Mouse (Mus musculus) liver, embryonic 15.5 days (tissue): ENCODE results near the gene Nubp2. TPM values are rescaled to one million over a fixed set of nuclear protein-coding genes. Genes with fewer than 3 reads are reported as not detected.
A peak's percentile ranks its signal among the peaks of the same experiment; 100 is the strongest.

Source experiments
- ATAC-seq: fragments of 200-750 bp; cut with Nextera tagmentation; 2 replicates; pipeline ENCODE4 v1.8.0; 2017; ENCODE audit warnings: moderate number of reproducible peaks, mild to moderate bottlenecking, moderate library complexity; ENCODE audit not compliant: insufficient read depth
- H3K27ac ChIP-seq: fragments of 300-500 bp; sonication (generic); replicated peaks from 2 replicates; pipeline ENCODE4 v1.5.1; 2015; ENCODE audit warnings: mild to moderate bottlenecking, inconsistent platforms
- H3K27me3 ChIP-seq: fragments of 300-500 bp; sonication (generic); 2 replicates; pipeline ENCODE4 v1.6.1; 2015; ENCODE audit warnings: mild to moderate bottlenecking, inconsistent platforms
- H3K36me3 ChIP-seq: fragments of 300-500 bp; sonication (generic); replicated peaks from 2 replicates; pipeline ENCODE4 v1.6.1; 2015; ENCODE audit warnings: moderate library complexity, mild to moderate bottlenecking, inconsistent platforms
- H3K4me1 ChIP-seq: fragments of 300-500 bp; sonication (generic); replicated peaks from 2 replicates; pipeline ENCODE4 v1.6.1; 2015; ENCODE audit warnings: inconsistent platforms
- H3K4me2 ChIP-seq: fragments of 300-500 bp; sonication (generic); 2 replicates; pipeline ENCODE4 v1.6.1; 2015; ENCODE audit warnings: moderate library complexity, mild to moderate bottlenecking, inconsistent platforms
- H3K4me3 ChIP-seq: fragments of 300-500 bp; sonication (generic); replicated peaks from 2 replicates; pipeline ENCODE4 v1.5.1; 2015; ENCODE audit warnings: mild to moderate bottlenecking, inconsistent platforms
- H3K9ac ChIP-seq: fragments of 300-500 bp; sonication (generic); 2 replicates; pipeline ENCODE4 v1.6.1; 2015; ENCODE audit warnings: moderate library complexity, mild to moderate bottlenecking, inconsistent platforms
- H3K9me3 ChIP-seq: fragments of 300-500 bp; sonication (generic); replicated peaks from 2 replicates; pipeline ENCODE4 v1.6.1; 2016; ENCODE audit warnings: inconsistent platforms
- WGBS: fragments of 180-500 bp; shearing (Covaris S2); methylation state at CpG from one replicate; pipeline ENCODE4 v1.1.7; 2015; ENCODE audit warnings: mixed read lengths; ENCODE audit not compliant: insufficient replicate concordance; 5-methylcytosine and 5-hydroxymethylcytosine counted together
- polyA plus RNA-seq: library from polyadenylated mRNA; unstranded; fragments of >200 nt; fragmentation: Nextera tagmentation; extraction: Ambion mirVana; gene quantifications from 2 replicates; pipeline ENCODE4 v1.2.1, GENCODE M21; 2015

The Nubp2 gene
- polyA plus RNA-seq, 1 experiment from 2014 or later: 68.1 TPM

DNA sequence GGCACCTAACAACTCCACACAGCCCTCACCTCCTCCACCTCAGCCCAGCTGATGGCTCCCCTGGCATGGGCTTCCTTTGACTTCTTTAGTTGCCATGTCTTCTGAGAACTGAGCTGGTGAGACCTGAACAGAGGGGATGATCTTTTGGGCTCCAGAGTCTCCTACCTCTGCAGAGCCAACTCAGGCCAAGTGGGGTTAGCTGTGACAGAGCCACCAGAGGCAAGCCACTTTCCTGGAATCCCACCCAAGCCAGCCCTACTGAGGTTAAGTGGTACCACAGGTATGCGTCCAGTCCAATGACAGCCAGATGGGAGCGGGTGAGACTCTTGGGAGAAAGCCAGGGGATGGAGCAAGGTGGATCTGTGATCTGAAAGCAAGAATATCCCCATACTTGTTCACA, 7.1 kb upstream of the Nubp2 start:
- Histone ChIP-seq H3K27ac (no peak overlapping the region), H3K9me3 (no peaks in the 10 kb centered on the region), H3K36me3 (peaks cover 75% of the 10 kb centered on the region), H3K4me2 (peak overlapping the region; percentile 87), H3K27me3 (no peaks in the 10 kb centered on the region), H3K4me3 (no peak overlapping the region; the same call in 1 of the 2 replicates), H3K4me1 (peaks cover 74% of the 10 kb centered on the region), H3K9ac (peak overlapping the region; percentile 92; the same call in 1 of the 2 replicates)
- no peak for ATAC-seq
- 91% methylated on average over 2 of the region's 2 CpGs for WGBS

DNA sequence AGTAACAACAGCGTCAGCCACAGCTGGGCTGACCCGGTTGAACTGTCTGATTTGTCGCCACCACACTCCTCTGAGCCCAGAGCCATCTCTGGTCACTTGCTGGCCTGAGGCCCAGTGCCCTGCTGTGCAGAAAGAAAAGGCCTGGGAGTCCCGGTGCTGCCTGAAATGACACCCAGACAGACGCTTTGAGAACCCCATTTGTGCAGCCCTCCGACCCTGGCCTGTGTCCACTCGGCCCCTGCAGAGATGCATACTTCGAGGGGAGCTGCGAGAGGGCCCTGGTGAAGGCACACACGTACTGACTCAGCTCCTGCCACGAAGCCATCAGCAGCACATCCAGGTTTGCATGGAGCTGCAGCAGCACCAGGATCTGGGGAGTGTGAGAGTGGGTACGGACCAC, 6.6 kb upstream of the Nubp2 start:
- ATAC-seq: no peak
- Histone ChIP-seq H3K4me1 (peaks cover 74% of the 10 kb centered on the region), H3K9ac (no peak overlapping the region), H3K27me3 (no peaks in the 10 kb centered on the region), H3K36me3 (peaks cover 74% of the 10 kb centered on the region), H3K27ac (no peak overlapping the region), H3K4me2 (no peak overlapping the region), H3K9me3 (no peaks in the 10 kb centered on the region), H3K4me3 (no peak overlapping the region)
- 87% methylated on average over 12 of the region's 12 CpGs for WGBS

DNA sequence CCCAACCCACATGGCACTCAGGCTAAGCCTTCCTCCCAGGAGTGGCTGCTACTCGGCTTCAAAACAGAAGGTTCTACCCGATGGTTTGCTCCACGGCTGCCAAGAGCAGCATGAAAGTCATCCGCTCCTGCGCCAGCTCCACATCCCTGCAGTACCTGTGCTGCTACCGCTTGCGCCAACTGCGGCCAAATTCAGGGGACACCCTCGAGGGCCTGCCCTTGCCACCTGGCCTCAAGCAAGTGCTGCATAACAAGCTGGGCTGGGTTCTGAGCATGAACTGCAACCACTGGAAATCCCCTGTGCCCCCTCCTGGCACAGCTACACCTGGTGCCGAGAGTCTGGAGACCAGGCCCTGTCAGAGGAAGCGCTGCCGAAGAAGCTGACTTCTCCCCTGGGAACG, 5.2 kb upstream of the Nubp2 start:
- H3K9me3 ChIP-seq: no peaks in the 10 kb centered on the region
- no peaks in the 10 kb centered on the region for H3K27me3 ChIP-seq
- WGBS: 85% methylated on average over 13 of the region's 13 CpGs
- no peak overlapping the region for H3K4me2 ChIP-seq
- H3K4me1 ChIP-seq: peaks cover 69% of the 10 kb centered on the region
- no peak for ATAC-seq
- no peak overlapping the region for H3K27ac ChIP-seq
- H3K9ac ChIP-seq: no peak overlapping the region
- H3K36me3 ChIP-seq: peaks cover 62% of the 10 kb centered on the region
- H3K4me3 ChIP-seq: no peak overlapping the region

GRCm38 (mm10) chr17:24890151-24891092, 4.3 kb upstream of the Nubp2 start:
- ATAC-seq: no peak
- Histone ChIP-seq H3K27me3 (no peaks in the 10 kb centered on the region), H3K27ac (no peak overlapping the region; the same call in 1 of the 2 replicates), H3K9me3 (no peaks in the 10 kb centered on the region), H3K4me3 (no peak overlapping the region), H3K36me3 (peaks cover 62% of the 10 kb centered on the region), H3K4me2 (no peak overlapping the region), H3K4me1 (peaks cover 63% of the 10 kb centered on the region), H3K9ac (no peak overlapping the region)
- WGBS: 84% methylated on average over 19 of the region's 19 CpGs

DNA sequence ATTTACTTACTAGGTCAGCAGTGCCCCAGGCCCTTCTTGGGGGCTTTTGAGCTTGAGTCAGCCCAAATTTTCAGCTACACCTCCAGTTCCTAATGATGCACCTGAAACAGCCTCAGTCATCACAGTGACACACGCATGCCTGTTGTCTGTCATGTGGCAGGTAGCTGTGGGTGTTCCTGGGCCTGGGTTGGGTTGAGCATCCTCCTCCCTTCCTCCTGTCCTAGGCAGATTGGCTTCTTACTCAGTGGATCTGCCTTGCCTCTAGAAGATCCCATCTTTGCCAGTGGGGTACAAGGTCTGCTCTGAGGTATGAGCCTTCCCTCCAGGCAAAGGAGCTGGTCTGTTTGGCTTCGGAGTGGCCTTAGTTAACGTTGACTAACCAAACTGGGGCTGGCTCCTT, 2.7 kb upstream of the Nubp2 start:
- Histone ChIP-seq H3K9me3 (no peaks in the 10 kb centered on the region), H3K4me2 (peak overlapping the region; percentile 84), H3K4me3 (0 out of 2 replicates have a peak overlapping the region, but pooled peaks have one; percentile 96), H3K36me3 (peaks cover 75% of the 10 kb centered on the region), H3K27ac (peak overlapping the region; percentile 94; the same call in 1 of the 2 replicates), H3K9ac (no peak overlapping the region), H3K4me1 (peaks cover 70% of the 10 kb centered on the region), H3K27me3 (no peaks in the 10 kb centered on the region)
- 81% methylated on average over 3 of the region's 3 CpGs for WGBS
- ATAC-seq: no peak

- Histone ChIP-seq H3K4me2 (peak overlapping the region; percentile 84), H3K36me3 (peaks cover 75% of the 10 kb centered on the region), H3K27me3 (no peaks in the 10 kb centered on the region), H3K4me1 (peaks cover 67% of the 10 kb centered on the region), H3K4me3 (peak overlapping the region; percentile 96), H3K27ac (peak overlapping the region; percentile 94), H3K9me3 (no peaks in the 10 kb centered on the region), H3K9ac (peak overlapping the region; percentile 96)
- 55% methylated on average over 18 of the region's 18 CpGs for WGBS
- no peak for ATAC-seq
Measured at GRCm38 (mm10) chr17:24887291-24888080, 1.3 kb upstream of the Nubp2 start.

DNA sequence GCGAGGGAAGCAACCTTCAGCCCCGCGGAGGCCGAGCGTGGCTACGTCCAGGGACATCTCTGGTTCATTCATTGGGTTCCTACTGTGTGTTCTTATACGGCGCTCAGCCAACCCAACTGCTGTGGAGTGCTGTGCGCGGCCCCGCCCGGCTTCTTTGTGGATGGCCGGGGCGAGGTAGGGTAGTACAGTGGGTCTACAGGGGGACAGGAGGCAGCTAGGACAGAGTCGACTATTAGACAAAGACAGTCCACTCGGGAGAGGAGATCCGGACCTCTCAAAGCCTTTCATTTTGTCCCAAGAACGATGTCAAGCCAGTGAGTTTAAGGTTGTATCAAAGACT, 753 bp upstream of the Nubp2 start:
- H3K36me3 ChIP-seq: peaks cover 75% of the 10 kb centered on the region
- H3K4me1 ChIP-seq: peaks cover 67% of the 10 kb centered on the region
- WGBS: under 1% methylated on average over 18 of the region's 18 CpGs

DNA sequence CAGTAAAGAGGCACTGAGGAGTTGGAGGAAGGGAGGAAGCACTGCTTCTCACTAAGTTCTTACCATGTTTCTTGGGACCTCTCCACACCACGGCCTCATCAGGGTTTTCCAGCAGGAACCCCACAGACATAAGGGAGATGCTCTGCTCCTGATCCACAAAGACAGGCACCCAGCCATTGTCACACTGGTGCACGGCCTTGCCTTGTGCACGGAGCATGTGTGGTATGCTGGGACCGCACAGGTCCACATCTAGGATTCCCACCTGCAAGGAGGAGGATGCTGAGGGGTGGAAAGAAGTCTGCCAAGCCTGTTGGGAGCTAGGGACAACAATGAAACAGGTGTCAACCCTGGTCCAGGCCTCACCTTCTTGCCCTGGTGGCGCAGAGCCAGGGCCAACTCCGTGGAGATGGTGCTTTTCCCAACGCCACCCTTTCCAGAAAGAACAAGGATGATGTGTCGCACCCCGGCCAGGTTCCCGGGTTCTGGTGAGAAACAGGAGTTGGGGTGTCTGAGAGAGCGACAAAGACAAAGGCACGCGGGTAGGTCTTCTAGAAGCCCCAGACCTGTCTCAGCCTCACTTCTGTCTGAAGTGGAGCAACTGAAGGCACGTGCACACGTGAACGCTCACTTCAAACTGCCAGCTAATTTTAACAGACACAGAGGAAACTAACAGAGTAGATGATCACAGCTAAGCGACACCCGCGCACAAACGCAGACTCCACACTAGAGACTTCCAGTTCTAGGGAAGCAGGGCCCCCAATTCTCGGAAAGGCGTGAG, 604 bp downstream of the Nubp2 start:
- Histone ChIP-seq H3K27me3 (no peaks in the 10 kb centered on the region), H3K27ac (peak overlapping the region; percentile 68), H3K9me3 (no peaks in the 10 kb centered on the region), H3K4me3 (peak overlapping the region; percentile 96), H3K4me1 (peaks cover 60% of the 10 kb centered on the region), H3K4me2 (peak overlapping the region; percentile 87), H3K9ac (peak overlapping the region; percentile 81), H3K36me3 (peaks cover 64% of the 10 kb centered on the region)
- ATAC-seq: no peak
- WGBS: 17% methylated on average over 22 of the region's 22 CpGs

More for the DNA sequence above, 753 bp upstream of the Nubp2 start:
- Histone ChIP-seq H3K4me3 (peak overlapping the region; percentile 96), H3K27ac (peak overlapping the region; percentile 94), H3K9ac (peak overlapping the region; percentile 96), H3K9me3 (no peaks in the 10 kb centered on the region), H3K4me2 (peak overlapping the region; percentile 84), H3K27me3 (no peaks in the 10 kb centered on the region)
- ATAC-seq: peak; percentile 48

DNA sequence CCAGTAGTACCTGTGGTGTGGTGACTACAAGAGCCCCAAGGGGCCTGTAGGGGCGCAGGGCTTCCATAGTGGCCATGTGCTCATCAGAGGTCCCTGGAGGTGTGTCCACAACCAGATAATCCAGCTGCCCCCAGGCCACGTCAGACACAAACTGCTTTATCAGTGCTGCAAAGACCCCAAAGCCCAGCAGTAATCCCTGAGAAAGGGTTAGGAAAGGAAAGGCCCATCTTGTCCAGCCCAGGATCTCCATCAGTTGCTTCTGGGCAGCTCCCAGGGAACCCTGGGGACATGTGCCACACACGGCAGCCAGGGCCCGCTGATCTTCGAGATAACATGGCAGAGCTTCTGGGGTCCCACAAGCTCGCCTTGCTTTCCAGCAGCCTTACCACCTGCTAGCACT, 1.8 kb downstream of the Nubp2 start:
- Histone ChIP-seq H3K27ac (no peak overlapping the region), H3K4me2 (peak overlapping the region; percentile 87), H3K36me3 (peaks cover 53% of the 10 kb centered on the region), H3K4me3 (peak overlapping the region; percentile 96; the same call in 1 of the 2 replicates), H3K9ac (no peak overlapping the region), H3K27me3 (no peaks in the 10 kb centered on the region), H3K4me1 (peaks cover 51% of the 10 kb centered on the region), H3K9me3 (no peaks in the 10 kb centered on the region)
- ATAC-seq: no peak
- 69% methylated on average over 6 of the region's 6 CpGs for WGBS

DNA sequence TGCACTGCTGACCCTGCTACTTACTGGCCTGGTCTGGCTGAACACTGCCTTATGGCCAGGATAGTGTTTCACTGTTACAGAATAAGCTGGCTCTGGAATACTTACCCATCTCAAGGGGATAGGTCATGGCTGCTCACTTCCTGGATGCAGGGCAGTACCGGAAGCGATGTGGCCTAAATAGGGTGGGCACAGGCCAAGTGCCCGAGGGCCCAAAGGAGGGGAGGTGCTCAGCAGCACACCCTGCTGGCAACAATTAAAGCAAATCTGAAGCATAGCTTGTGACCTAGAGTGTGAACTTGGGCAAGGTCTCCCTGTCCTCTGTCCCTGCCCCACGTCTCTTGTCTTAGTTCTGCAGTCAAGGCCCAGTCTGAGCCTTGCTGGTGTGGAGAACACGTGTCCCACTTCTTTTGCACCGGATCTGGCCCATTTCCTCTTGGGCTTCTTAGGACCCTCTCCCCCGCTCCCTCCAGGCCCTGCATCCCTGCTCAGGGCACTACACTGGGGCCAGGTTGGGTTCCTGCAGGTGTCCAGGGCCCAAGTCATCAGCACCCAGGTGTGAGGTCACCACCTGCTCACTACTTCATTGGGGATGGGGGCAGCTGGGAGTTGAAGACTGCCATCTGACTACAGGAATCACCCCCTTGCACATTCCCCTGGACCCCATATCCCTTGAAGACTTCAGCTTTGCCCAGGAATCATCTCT, 4.3 kb downstream of the Nubp2 start:
- no peak for ATAC-seq
- Histone ChIP-seq H3K4me2 (no peak overlapping the region), H3K4me3 (no peak overlapping the region), H3K4me1 (peaks cover 48% of the 10 kb centered on the region), H3K36me3 (peaks cover 36% of the 10 kb centered on the region), H3K9me3 (no peaks in the 10 kb centered on the region), H3K27me3 (no peaks in the 10 kb centered on the region), H3K27ac (no peak overlapping the region), H3K9ac (no peak overlapping the region)
- WGBS: 43% methylated on average over 7 of the region's 7 CpGs
